Mouse (Mus musculus): ENCODE measurements at regions not wholly inside any gene's neighbourhood (a gene's known extent, or its start where the extent isn't known, plus 50 kb on each side); places are given as distances from the start of the nearest gene placed in this dataset.

DNA sequence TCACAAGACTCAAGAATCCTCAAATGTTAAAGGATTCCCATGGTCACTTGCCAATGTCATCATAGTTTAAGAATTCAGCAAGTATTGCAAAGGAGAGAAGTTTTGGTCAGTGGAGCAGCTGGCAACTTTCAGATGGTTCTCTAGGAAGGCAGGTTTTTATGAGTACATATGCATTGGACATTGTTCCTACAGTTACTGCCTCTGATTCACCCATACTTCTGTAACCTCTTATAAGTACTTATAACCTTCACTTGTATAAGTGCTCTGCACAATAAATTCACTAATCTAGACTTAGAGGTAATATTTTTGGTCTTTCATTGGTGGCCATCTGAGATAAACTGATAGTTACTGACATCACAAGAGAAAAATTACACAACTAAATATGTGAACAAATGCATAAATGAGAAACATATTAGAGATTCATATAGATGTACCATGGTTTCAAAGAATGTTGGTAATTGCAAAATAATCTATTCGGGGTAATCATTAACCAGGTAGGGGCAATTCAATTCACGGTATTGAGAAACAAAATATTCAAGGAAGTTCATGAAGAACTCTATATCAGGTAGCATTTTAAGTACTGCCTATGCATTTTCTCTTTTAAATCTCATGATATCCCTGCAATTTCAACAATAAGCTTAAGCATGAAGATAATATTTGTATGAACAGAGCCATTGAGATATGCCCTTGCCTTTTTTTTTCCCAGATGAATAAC lies 1059.6 kb downstream of the Pla2g4a start:
- no peak for DNase-seq

- no peak for DNase-seq
Measured at GRCm38 (mm10) chr1:148870788-148871187, 1090.3 kb downstream of the Pla2g4a start.

DNA sequence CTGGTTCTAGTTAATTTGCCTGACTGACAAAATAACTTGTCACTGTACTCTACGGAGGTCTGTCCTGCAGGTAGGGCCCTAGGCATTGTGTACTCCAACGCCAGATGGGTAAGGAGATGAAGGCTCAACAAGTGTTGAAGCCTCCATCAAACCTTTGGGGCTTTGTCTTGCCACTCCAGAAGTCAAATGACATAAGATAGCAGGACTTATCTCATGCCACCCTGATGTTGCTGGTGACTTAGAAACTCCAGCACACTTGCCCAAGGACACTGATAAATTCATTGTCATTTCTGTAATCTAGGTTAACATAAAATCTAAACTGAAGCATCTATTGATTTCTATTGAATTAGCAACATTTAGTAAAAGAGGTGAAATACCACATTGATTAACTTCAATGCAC lies 1097.5 kb downstream of the Pla2g4a start:
- no peak for DNase-seq

- DNase-seq: no peak
Measured at GRCm38 (mm10) chr1:148852990-148853389, 1108.1 kb downstream of the Pla2g4a start.

DNA sequence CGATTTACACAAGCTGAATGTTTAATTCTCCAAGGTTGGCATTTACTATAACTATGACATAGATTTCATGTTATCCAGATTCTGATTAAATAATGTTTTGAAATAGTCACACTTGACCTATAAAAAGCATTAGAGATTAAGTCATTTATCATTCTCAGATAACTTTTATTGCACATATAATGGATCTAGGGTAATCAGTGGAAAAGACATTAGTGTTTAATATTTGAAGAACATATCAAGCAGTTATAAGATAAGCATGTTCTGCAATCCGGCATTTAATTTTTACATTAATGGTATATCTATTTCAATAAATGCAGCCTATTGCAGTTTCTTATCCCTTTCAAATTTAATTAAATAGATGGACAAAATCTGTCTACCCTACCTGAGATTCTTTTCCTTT lies 1114.5 kb downstream of the Pla2g4a start:
- no peak for DNase-seq

DNA sequence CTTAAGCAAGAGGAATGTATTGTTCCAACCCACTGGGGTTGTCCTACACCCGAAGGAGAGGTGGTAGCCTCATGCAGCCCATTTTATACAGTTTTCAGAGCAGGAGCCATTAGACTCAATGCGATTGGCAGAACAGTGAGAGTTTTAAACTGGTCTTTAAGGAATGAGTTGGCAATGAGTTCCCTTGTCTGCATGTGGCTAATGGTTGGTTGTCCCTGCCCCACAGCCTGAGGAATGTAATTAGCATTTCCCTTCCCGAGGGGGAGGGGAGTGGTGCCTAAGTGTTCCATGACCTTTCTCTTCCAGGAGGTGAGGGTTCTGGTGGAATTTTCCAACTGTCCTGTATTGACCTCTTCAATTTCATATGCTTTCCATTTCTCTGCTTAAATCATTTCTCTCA lies 1137.9 kb downstream of the Pla2g4a start:
- DNase-seq: no peak

- DNase-seq: no peak
Measured at GRCm38 (mm10) chr1:148808707-148809106, 1152.4 kb downstream of the Pla2g4a start.

DNA sequence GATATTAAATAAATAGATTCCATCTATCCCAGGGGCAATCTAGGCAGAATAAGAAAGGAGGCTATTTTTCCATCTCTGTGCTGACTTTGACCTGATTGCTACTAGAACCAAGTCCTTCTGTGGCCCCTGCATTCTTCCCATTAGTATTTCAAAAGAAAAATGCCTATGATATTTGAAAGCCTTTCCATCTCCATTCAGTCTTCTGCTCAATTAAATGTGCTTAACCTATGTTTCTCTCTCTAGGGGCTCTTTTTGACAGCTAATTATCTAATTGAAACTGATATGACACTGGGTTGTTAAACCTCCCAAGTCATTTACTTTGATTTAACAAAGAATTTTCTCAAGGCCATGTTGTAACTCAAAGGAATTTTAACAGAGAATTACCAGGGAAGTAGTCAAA lies 1164.0 kb downstream of the Pla2g4a start:
- DNase-seq: no peak

- DNase-seq: peak; percentile 32 to 41
Measured at GRCm38 (mm10) chr1:148750806-148751205, 1210.3 kb downstream of the Pla2g4a start.

DNA sequence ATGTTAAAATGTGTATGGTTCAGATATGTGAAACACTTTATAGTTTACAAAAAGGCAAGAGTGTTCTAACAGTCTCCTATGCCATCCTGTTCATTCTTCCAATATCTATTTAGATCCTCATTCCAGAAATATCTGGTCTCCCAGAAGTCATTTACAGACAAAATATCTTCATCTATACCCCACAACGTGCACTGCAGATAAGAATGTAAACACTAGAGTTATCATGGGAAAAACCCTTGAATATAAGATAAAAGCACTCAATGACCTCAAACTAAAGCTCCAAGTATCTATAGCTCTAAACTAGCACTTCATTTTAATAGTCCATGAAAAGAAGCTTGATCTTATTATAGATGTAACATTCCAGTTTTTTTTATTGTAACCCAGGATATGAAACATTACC lies 1239.0 kb downstream of the Pla2g4a start:
- DNase-seq: no peak

GRCm38 (mm10) chr1:148721409-148721808 lies 1239.7 kb downstream of the Pla2g4a start:
- no peak for DNase-seq

- DNase-seq: no peak
Measured at GRCm38 (mm10) chr1:148720980-148721379, 1240.1 kb downstream of the Pla2g4a start.

DNA sequence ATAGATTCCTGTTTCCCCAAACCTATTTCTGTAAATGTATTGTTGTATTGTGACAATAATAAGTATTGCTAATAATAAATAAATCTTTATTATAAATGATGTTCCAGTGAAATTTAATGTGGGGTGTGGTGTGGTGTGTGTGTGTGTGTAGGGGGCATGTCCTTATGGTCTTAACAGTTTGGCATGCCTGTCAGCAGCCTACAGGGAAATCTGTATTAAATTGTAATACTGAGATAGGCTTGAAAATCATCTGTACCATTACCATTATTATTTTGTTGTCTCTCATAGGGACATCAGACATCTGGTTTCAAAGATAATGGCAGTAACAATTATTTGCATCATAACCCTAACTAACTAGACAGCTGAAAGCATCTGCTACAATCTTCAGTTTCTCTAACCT lies 1253.0 kb downstream of the Pla2g4a start:
- DNase-seq: no peak

DNA sequence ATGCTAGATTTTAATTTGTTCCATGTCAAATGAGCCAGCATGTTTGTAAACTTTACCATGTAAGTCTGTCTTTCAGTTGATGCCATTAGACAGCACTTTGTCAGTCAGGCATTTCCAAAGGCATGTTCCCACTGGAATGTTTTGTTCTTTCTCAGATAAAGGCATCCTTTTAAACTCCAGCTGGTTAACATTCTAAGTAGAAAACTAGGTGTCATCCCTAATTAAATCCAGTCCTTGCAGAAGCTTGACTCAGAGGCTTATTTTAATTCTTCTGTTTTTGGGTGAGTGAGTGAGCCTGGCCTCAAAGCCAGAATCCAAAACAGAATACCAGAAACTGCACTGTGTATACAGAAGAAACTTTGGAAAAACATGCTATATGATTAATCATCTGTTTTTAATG lies 1253.4 kb downstream of the Pla2g4a start:
- DNase-seq: no peak

- no peak for DNase-seq
Measured at GRCm38 (mm10) chr1:148706271-148706807, 1254.8 kb downstream of the Pla2g4a start.

DNA sequence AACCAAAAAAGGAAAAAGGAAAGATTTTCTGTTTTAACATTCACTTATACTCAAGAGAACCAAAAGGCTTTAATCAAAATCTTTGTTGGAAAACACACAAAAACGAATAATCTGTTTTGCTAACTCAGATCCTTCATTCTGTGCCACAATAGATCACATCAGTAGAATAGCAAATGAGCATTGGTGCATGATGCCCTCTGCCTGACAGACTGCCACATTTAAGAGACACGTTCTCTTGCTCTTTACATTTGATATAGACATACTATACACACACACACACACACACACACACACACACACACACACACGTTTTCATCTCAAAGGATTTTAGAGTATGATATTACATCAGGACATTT lies 1260.5 kb downstream of the Pla2g4a start:
- DNase-seq: no peak

- DNase-seq: no peak
Measured at GRCm38 (mm10) chr1:148699854-148700598, 1261.1 kb downstream of the Pla2g4a start.

- no peak for DNase-seq
Measured at GRCm38 (mm10) chr1:148690085-148690484, 1271.0 kb downstream of the Pla2g4a start.

GRCm38 (mm10) chr1:148689618-148690017 lies 1271.5 kb downstream of the Pla2g4a start:
- no peak for DNase-seq

DNA sequence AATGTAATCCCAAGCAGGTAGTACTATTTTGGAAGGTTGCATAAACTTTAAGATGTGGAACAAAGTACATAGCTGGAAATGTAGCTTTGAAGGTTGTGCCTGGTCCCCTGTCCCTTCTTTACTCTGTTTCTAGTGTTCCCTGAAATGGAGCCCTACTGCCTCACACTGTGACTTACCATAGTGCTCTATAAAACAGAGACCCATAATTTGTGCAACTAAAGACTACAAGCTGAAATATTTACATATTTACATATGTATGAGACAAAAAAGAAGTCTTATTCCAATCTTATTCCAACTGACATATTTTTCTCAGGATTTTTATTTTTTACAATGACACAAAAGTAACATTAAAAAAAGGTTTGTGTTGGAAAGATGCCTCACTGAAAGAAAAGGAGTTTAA lies 1285.6 kb downstream of the Pla2g4a start:
- no peak for DNase-seq

DNA sequence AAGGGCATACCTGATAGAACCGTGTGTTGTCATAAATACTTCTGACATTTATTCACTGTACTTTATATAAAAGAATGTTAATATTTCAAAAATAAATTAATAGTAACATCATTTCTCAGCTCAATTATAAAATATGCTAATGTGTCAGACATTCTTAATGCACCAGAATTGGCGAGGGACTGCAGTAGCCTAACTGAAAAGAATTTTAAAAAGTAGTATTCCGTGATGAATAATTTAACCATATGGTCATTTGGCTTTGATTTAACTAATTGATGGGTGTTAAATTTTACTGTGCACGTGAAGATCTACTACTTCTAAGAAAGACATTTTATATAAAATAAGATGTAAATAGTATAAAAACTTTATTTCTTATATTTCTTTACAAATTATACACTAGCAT lies 1296.7 kb downstream of the Pla2g4a start:
- no peak for DNase-seq

DNA sequence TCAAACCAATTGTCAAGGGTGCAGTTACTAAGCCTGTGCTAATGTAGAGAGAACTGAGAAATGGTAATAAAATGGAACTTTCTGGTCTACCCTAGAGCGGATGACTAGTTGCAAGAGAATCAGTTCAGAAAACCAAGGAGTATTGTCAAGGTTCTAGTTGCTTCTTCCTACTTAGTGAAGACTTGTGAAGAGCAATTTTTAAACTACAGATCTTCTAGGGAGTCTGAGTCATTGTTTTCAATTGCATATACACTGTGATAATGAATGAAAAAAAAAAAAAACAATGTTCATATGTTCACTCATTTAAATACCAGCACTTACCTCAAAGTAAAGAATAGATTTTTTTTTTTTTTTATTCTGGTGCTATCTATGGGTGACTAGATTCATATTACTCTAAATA lies 1304.1 kb downstream of the Pla2g4a start:
- DNase-seq: no peak
